Mouse (Mus musculus) cerebellum, adult 9-11 months (tissue): ENCODE results near the gene Prpsap1.
A peak's percentile ranks its signal among the peaks of the same experiment; 100 is the strongest.
"Not testable (repeated sequence)": the region's sequence is repeated elsewhere in the genome, so short reads cannot be mapped to it uniquely, and the experiment has no call there.

Experiments used
- DNase-seq: peaks from one replicate; pipeline ENCODE4 v3.0.0; 2022

Gene Prpsap1

GRCm38 (mm10) chr11:116513531-116514038 is 19.6 kb upstream of the Prpsap1 start:
- no peak for DNase-seq

- no peak for DNase-seq
These were observed 19.0 kb upstream of the Prpsap1 start for GRCm38 (mm10) chr11:116512987-116513386.

GRCm38 (mm10) chr11:116512154-116512553 is 18.2 kb upstream of the Prpsap1 start:
- DNase-seq = no peak

GRCm38 (mm10) chr11:116511301-116511868 is 17.4 kb upstream of the Prpsap1 start:
- DNase-seq = no peak

- no peak for DNase-seq
These were observed 14.7 kb upstream of the Prpsap1 start for GRCm38 (mm10) chr11:116508689-116509088.

GRCm38 (mm10) chr11:116506151-116506875 is 12.3 kb upstream of the Prpsap1 start:
- DNase-seq = no peak

- DNase-seq = no peak
These were observed 11.6 kb upstream of the Prpsap1 start for GRCm38 (mm10) chr11:116505573-116505972.

GRCm38 (mm10) chr11:116504516-116504915 is 10.5 kb upstream of the Prpsap1 start:
- DNase-seq = no peak

- peak; percentile 52 for DNase-seq
These were observed 7.2 kb upstream of the Prpsap1 start for GRCm38 (mm10) chr11:116501005-116501746.

- no peak for DNase-seq
These were observed 5.0 kb upstream of the Prpsap1 start for GRCm38 (mm10) chr11:116499018-116499417.

GRCm38 (mm10) chr11:116498596-116498995 is 4.6 kb upstream of the Prpsap1 start:
- DNase-seq = no peak

- DNase-seq = no peak
These were observed 3.3 kb upstream of the Prpsap1 start for GRCm38 (mm10) chr11:116497313-116497712.

- DNase-seq = no peak
These were observed 622 bp upstream of the Prpsap1 start for GRCm38 (mm10) chr11:116494474-116495174.

GRCm38 (mm10) chr11:116493191-116493590 is 811 bp downstream of the Prpsap1 start:
- DNase-seq = no peak

- DNase-seq = not testable (repeated sequence)
These were observed 1.5 kb downstream of the Prpsap1 start for GRCm38 (mm10) chr11:116492507-116492906.

GRCm38 (mm10) chr11:116491338-116491737 is 2.7 kb downstream of the Prpsap1 start:
- peak; percentile 16 for DNase-seq

- peak; percentile 84 for DNase-seq
These were observed 3.5 kb downstream of the Prpsap1 start for GRCm38 (mm10) chr11:116490232-116491107.

GRCm38 (mm10) chr11:116489771-116490231 is 4.2 kb downstream of the Prpsap1 start:
- peak; percentile 36 for DNase-seq

GRCm38 (mm10) chr11:116488693-116489375 is 5.2 kb downstream of the Prpsap1 start:
- DNase-seq = no peak

- no peak for DNase-seq
These were observed 5.8 kb downstream of the Prpsap1 start for GRCm38 (mm10) chr11:116488207-116488606.

- DNase-seq = no peak
These were observed 9.7 kb downstream of the Prpsap1 start for GRCm38 (mm10) chr11:116484261-116484660.
